Mouse (Mus musculus) layer of hippocampus, adult 2 months (tissue): ENCODE measurements around the gene Miip. TPM values are rescaled to one million over a fixed set of nuclear protein-coding genes. Genes with fewer than 3 reads are reported as not detected.

ENCODE experiments used
- DNase-seq, 2 experiments: peaks; one replicate each; pipeline ENCODE4 v3.0.0; 2022; ENCODE audit warnings: low spot score in 2 of 2
- H3K27ac ChIP-seq: fragments of 200-600 bp; 2 replicates; pipeline ENCODE4 v1.8.1; 2022
- H3K4me3 ChIP-seq: fragments of 200-600 bp; 2 replicates; pipeline ENCODE4 v1.8.1; 2022; ENCODE audit warnings: mild to moderate bottlenecking
- CTCF ChIP-seq: fragments of 200-600 bp; conservative IDR thresholded peaks from 2 replicates; pipeline ENCODE4 v1.8.1; 2022; ENCODE audit warnings: antibody characterized with exemption, mild to moderate bottlenecking, moderate library complexity
- long read RNA-seq, 2 experiments: library from polyadenylated mRNA; stranded (forward); transcript quantifications; one replicate each; pipeline ENCODE4 v2.0.0; 2021; ENCODE audit warnings: borderline mapping rate in 2 of 2
- total RNA-seq, 2 experiments: library from RNA; stranded (reverse); gene quantifications; 2 replicates each; pipeline ENCODE4 v1.2.3; 2021

Miip gene
- total RNA-seq, result 10 to 100 TPM; 19.9 to 26.5 TPM
- long read RNA-seq, experiment 1, partial matches to known transcripts, result 4 of 29 reads
- long read RNA-seq, experiment 1, other reads (novel, unspliced or antisense), result 22 of 29 reads
- long read RNA-seq, experiment 2, partial matches to known transcripts, result 6 of 30 reads
- long read RNA-seq, experiment 2, other reads (novel, unspliced or antisense), result 20 of 30 reads

DNA sequence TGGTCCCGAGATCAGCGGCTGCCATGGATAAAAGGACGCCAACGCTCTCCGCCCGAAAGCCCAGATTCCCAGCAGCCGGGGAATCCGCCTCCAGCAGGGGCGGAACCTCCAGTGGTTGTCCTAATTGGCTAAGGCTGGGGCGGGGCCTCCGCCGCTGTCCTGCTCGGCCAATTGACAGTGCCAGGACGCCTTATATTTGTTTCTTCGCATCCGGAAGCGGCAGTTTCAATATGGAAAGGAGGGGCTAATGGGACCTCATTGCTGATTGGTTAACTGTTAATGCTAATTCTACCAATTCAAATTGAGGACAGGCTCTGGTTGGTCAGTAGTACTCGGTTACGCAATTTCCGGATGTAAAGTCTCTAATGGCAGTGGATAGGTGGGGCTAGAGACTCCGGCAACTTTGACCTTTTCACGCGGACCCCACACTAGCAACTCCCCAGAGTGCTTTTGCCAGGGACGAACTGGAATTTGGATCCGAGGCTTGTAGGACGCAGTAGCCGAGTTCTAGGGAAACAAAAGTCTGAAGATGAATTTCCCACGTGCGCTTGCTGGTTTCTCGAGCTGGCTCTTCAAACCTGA, at the start of gene Miip, which contains the start of gene Fv1:
TSS of gene Miip (minus strand) at position 367 of the 582 bp plus-strand sequence.
TSS of gene Fv1 (plus strand) at position 530 of the 582 bp plus-strand sequence.
- Histone ChIP-seq H3K4me3 (peak within 1 kb of the TSS; percentile 84), H3K27ac (peak within 1 kb of the TSS; percentile 90)
- peak; percentile 94 to 98 for DNase-seq
- peak; percentile 32 for TF ChIP-seq CTCF

- TF ChIP-seq CTCF, result no peak
- DNase-seq, result no peak
- Histone ChIP-seq H3K27ac (no peak overlapping the region), H3K4me3 (no peak overlapping the region)
These were observed 40.9 kb upstream of the Miip start for GRCm38 (mm10) chr4:147909486-147909885.

DNA sequence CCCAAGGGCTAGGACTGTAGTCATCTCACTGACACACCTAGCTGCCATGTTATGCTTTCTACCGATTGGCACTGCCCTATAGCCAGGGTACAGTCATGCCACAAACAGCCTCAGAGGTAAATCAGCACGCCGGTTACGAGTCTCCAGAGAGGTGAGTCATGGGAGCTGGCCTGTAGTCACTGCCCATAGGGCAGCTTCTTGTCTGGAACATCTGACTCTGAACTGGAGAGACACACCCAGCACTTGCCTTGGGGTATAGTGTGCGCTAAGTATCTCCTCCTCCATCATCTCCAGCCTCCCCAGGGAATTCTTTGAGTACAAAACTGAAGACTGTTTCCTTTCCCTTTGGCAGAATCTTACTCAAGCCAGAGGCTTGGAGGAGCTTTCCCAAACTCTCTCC, 37.6 kb upstream of the Miip start:
- TF ChIP-seq CTCF, result no peak
- Histone ChIP-seq H3K4me3 (no peak overlapping the region), H3K27ac (no peak overlapping the region)
- DNase-seq, result no peak

- no peak for DNase-seq
- TF ChIP-seq CTCF, result no peak
- peak overlapping the region; percentile 100 for H3K27ac ChIP-seq
- H3K4me3 ChIP-seq, result peak overlapping the region; percentile 96
These were observed 36.6 kb upstream of the Miip start for GRCm38 (mm10) chr4:147905090-147905659.

DNA sequence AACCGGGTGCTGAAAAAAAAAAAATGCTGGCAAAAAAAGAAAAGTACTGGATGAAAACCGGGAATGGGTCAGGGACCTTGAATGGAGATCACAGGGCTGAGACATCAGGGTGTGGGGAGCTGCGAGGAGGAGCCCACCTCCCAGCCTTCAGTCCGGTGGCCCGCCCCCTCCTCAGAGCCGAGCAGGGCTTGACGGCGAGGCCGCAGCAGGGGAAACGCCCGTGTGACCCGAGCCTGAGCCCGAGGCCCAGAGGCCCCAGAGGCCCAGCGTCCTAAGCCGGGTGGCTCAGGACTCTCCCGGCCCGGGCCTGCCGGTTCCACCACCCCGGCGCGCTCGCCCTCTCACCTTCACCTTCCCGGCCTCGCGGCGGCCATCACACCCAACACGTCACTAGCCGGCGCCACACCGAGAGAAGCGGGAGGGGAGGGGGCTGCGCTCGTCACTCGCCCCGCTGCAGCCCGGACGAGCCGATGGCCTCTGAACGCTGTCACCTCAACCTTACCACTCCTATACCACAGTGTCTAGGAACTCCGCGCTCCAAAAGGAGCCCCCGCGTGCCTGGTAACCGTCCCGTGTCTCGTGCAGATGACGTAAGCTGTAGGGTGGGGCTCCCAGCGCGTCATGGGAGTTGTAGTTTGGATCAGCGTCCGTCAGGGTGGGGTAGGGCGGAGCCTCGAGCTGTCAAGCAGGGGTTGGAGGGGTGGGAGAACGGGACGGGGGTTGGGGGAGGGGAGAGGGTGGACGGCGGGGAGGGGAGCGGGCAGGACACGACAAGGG, 35.9 kb upstream of the Miip start, which contains the start of gene Mfn2:
TSS of gene Mfn2 (minus strand) at position 392 of the 777 bp plus-strand sequence.
- no peak for TF ChIP-seq CTCF

GRCm38 (mm10) chr4:147903601-147904000, 35.0 kb upstream of the Miip start:
- DNase-seq, result no peak
- TF ChIP-seq CTCF, result no peak
- Histone ChIP-seq H3K4me3 (peak overlapping the region; percentile 96), H3K27ac (peak overlapping the region; percentile 100)

More for the DNA sequence above, 35.9 kb upstream of the Miip start, which contains the start of gene Mfn2:
- H3K27ac ChIP-seq, result peak within 1 kb of the TSS; percentile 100
- DNase-seq, result peak; percentile 91 to 92
- H3K4me3 ChIP-seq, result peak within 1 kb of the TSS; percentile 96

DNA sequence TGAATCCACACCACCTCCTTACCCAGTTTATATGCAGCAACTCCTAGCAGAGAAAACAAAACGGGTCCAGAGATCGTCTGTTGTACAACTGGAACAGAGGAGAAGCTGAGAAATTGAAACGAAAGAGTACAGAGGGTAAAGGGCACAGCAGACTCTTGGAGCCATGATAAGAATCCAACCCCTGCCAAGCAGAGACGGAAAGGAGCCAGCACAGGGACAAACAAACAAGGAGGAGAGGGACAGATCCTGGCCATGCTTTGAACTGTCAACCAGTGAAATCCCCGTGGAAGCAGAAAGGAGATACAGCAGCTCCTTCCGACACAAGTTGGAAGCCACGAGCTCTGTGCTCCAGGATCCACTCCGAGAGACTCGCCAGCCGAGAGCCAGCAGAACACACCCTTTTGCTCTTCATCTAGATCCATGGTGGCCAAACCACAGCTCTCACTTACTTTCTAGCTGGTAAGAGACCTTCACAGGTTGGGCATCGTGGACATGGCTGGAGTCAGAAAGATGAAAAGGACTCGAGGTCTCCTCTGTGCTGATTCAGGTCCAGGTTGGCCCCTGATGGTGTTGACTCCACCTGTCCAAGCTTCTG, 34.4 kb upstream of the Miip start:
- peak overlapping the region; percentile 96; the same call in 1 of the 2 replicates for H3K4me3 ChIP-seq
- DNase-seq, result no peak
- no peak overlapping the region for H3K27ac ChIP-seq
- TF ChIP-seq CTCF, result no peak

GRCm38 (mm10) chr4:147900452-147900851, 31.8 kb upstream of the Miip start:
- no peak for TF ChIP-seq CTCF
- no peak for DNase-seq
- H3K27ac ChIP-seq, result 0 out of 2 replicates have a peak overlapping the region, but pooled peaks have one; percentile 33

DNA sequence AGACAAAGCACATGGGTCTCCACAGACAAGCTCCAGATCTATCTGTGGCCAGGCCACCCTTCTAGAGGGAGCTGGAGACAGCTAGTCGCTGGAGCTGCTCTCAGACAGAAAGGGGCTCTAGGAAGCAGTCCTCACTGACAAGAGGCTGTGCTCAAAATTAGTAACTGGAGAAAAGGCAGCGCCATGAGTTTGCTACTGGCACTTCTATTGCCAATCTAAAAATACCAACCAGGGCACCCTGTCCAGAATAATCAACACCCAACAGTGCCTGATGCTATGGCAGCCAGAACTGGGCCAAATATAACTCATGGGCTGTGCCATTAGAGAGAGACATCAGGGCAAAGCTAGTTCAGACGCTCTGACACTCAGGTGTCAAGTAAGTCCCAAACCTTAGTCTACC, 28.7 kb upstream of the Miip start:
- H3K27ac ChIP-seq, result peak overlapping the region; percentile 72
- peak in 1 of 2 experiments; percentile 30 for DNase-seq

More at GRCm38 (mm10) chr4:147900452-147900851, 31.8 kb upstream of the Miip start:
- no peak overlapping the region for H3K4me3 ChIP-seq

DNA sequence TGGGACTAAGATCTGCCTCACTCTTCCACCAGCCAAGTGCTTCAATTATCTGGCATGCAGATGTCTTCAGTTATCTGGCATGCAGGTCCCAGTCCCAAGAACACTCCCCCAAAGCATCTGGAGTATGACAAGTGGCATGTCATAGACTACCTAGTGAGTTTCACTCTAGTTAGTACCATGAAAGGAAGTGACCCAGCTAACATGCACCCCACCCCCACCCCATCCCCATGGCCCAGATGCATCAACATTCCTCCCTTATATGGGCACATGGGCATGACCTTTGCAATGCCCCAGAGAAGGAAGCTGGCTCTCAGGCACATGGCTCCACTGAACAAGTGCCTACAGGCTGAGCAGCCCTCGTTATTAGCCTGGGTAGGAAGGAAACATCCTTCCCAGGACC, 27.8 kb upstream of the Miip start:
- Histone ChIP-seq H3K27ac (peak overlapping the region; percentile 72), H3K4me3 (no peak overlapping the region)
- no peak for DNase-seq
- TF ChIP-seq CTCF, result no peak

More for the DNA sequence above, 28.7 kb upstream of the Miip start:
- no peak overlapping the region for H3K4me3 ChIP-seq
- no peak for TF ChIP-seq CTCF

GRCm38 (mm10) chr4:147895815-147896330, 27.3 kb upstream of the Miip start:
- DNase-seq, result no peak
- H3K4me3 ChIP-seq, result no peak overlapping the region
- TF ChIP-seq CTCF, result no peak
- no peak overlapping the region; the same call in 1 of the 2 replicates for H3K27ac ChIP-seq

- DNase-seq, result peak; percentile 34 to 41
- Histone ChIP-seq H3K27ac (peak overlapping the region; percentile 85), H3K4me3 (no peak overlapping the region)
- no peak for TF ChIP-seq CTCF
These were observed 21.7 kb upstream of the Miip start for GRCm38 (mm10) chr4:147890341-147890740.
